In the genomic region with DNA sequence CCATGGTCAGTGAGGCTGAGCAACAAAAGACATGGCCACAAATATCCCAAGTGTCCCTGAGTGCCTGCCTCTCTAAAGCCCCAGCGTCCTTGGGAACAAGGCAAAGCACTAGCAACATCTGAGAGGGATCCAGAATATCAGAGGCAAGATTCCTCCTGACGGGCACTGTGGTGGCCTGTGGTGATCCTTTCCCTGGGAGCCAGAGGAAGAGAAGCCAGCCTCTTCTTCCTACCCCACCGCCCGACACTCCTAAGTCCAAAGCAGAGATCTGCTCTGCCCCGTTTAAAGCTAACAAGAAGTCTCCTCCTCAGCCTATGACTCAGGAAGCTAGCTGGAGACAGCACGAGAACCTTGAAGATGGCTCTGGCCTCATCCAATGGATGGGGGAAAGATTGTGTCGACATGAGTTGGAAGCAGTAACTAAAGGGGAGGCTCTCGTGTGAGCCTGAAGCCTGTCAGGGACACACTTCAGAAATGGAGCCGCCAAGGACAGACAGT, we compare ENCODE assay signal across 20 mouse cellular contexts. TPM values are rescaled to one million over a fixed set of nuclear protein-coding genes. Genes with fewer than 3 reads are reported as not detected.
DNase-seq lines count a peak whose midpoint lies in the region; ATAC-seq and TF ChIP-seq lines count a peak whose summit lies in the region.
"Had no signal": no experiment of that assay in that cellular context is flagged by ENCODE, and none has a peak within 500 bp of the region (broad histone marks: within the 10 kb centered on the region; RNA-seq: fewer than 3 reads in every experiment).

No protein-coding gene starts in this region.

- H3K36me3 ChIP-seq in hindbrain, embryonic 16.5 days (ENCODE audit: control insufficient read depth, insufficient read depth, low read length) = no peaks in the 10 kb centered on the region
- H3K36me3 ChIP-seq in hindbrain, embryonic 12.5 days = no peaks in the 10 kb centered on the region
- H3K36me3 ChIP-seq in intestine, postnatal 0 days (ENCODE audit: control insufficient read depth, insufficient read depth) = no peaks in the 10 kb centered on the region
- H3K36me3 ChIP-seq: hindbrain, embryonic 13.5 days; limb, embryonic 13.5 days; liver, embryonic 15.5 days had no signal

- WGBS in hindbrain, embryonic 16.5 days = 67% methylated on average over 9 of the region's 9 CpGs
- WGBS in hindbrain, embryonic 12.5 days = 75% methylated on average over 9 of the region's 9 CpGs
- WGBS in olfactory bulb, adult 2 months = 48% methylated on average over 9 of the region's 9 CpGs
- 68% methylated on average over 9 of the region's 9 CpGs for WGBS in intestine, postnatal 0 days

- H3K9me3 ChIP-seq in hindbrain, embryonic 16.5 days (ENCODE audit: control insufficient read depth, low read length) = no peaks in the 10 kb centered on the region
- no peaks in the 10 kb centered on the region for H3K9me3 ChIP-seq in hindbrain, embryonic 12.5 days (replicated peaks)
- no peaks in the 10 kb centered on the region for H3K9me3 ChIP-seq in intestine, postnatal 0 days (ENCODE audit: control insufficient read depth)
- H3K9me3 ChIP-seq: hindbrain, embryonic 13.5 days; limb, embryonic 13.5 days; liver, embryonic 15.5 days had no signal

- no peak overlapping the region for H3K27ac ChIP-seq in hindbrain, embryonic 16.5 days (ENCODE audit: low read depth, low read length)
- H3K27ac ChIP-seq in hindbrain, embryonic 12.5 days = no peak overlapping the region
- peak overlapping the region; percentile 1; the same call in 1 of the 2 replicates for H3K27ac ChIP-seq in olfactory bulb, adult 2 months (ENCODE audit: insufficient read depth, low read depth, low read length)
- no peak overlapping the region for H3K27ac ChIP-seq in intestine, postnatal 0 days (ENCODE audit: low read depth, low read length)
- H3K27ac ChIP-seq: limb, embryonic 13.5 days; liver, embryonic 15.5 days had no signal

- ATAC-seq in hindbrain, embryonic 16.5 days = no peak
- no peak for ATAC-seq in hindbrain, embryonic 12.5 days (ENCODE audit: low FRiP score)
- no peak for ATAC-seq in intestine, postnatal 0 days
- ATAC-seq: forebrain, embryonic 16.5 days had no signal

- H3K4me1 ChIP-seq in hindbrain, embryonic 16.5 days (ENCODE audit: control insufficient read depth, insufficient read depth, low read depth, low read length) = peaks cover 25% of the 10 kb centered on the region
- H3K4me1 ChIP-seq in hindbrain, embryonic 12.5 days = peaks cover 27% of the 10 kb centered on the region
- H3K4me1 ChIP-seq in olfactory bulb, adult 2 months (ENCODE audit: control insufficient read depth, insufficient read depth, low read length) = peaks cover 54% of the 10 kb centered on the region
- H3K4me1 ChIP-seq in intestine, postnatal 0 days (replicated peaks; ENCODE audit: control insufficient read depth, insufficient read depth, low read length) = no peaks in the 10 kb centered on the region
- H3K4me1 ChIP-seq: liver, embryonic 15.5 days had no signal

- peak; percentile 27 for DNase-seq in ovary, postnatal 36 days (ENCODE audit: low spot score)
- DNase-seq in ovary, postnatal 14 days (ENCODE audit: low spot score) = no peak
- DNase-seq in adrenal gland, postnatal 36 days = peak; percentile 55 to 72
- DNase-seq in layer of hippocampus, postnatal 25 days (ENCODE audit: extremely low spot score in 1 of 2, low spot score in 1 of 2) = no peak
- DNase-seq: cerebellum, postnatal 10 days; heart, adult 18-20 months; kidney, adult 2 months; kidney, postnatal 25 days; lung, postnatal 14 days; thymus, adult 18-20 months had no signal

- peak overlapping the region; percentile 80 for H3K4me2 ChIP-seq in hindbrain, embryonic 16.5 days (ENCODE audit: low read length)
- no peak overlapping the region for H3K4me2 ChIP-seq in hindbrain, embryonic 12.5 days (replicated peaks)
- no peak overlapping the region for H3K4me2 ChIP-seq in intestine, postnatal 0 days (replicated peaks; ENCODE audit: low read depth)
- H3K4me2 ChIP-seq: limb, embryonic 13.5 days; liver, embryonic 15.5 days had no signal

- H3K4me3 ChIP-seq in hindbrain, embryonic 16.5 days (ENCODE audit: low read length) = no peak overlapping the region
- no peak overlapping the region for H3K4me3 ChIP-seq in hindbrain, embryonic 12.5 days
- no peak overlapping the region; the same call in 1 of the 2 replicates for H3K4me3 ChIP-seq in olfactory bulb, adult 2 months (ENCODE audit: insufficient read depth, low read depth, low read length)
- no peak overlapping the region for H3K4me3 ChIP-seq in intestine, postnatal 0 days (ENCODE audit: low read depth, low read length)
- H3K4me3 ChIP-seq: erythroblast, embryonic 14.5 days; limb, embryonic 13.5 days; liver, embryonic 15.5 days had no signal

- no peak overlapping the region for H3K9ac ChIP-seq in hindbrain, embryonic 16.5 days (ENCODE audit: low read depth, low read length)
- no peak overlapping the region for H3K9ac ChIP-seq in hindbrain, embryonic 12.5 days
- no peak overlapping the region for H3K9ac ChIP-seq in intestine, postnatal 0 days (ENCODE audit: low read depth, low read length)
- H3K9ac ChIP-seq: hindbrain, embryonic 13.5 days; limb, embryonic 13.5 days; liver, embryonic 15.5 days had no signal

- no peaks in the 10 kb centered on the region for H3K27me3 ChIP-seq in hindbrain, embryonic 16.5 days (replicated peaks; ENCODE audit: control insufficient read depth, insufficient read depth, low read length)
- peaks cover 49% of the 10 kb centered on the region for H3K27me3 ChIP-seq in hindbrain, embryonic 12.5 days
- peaks cover 55% of the 10 kb centered on the region for H3K27me3 ChIP-seq in intestine, postnatal 0 days (replicated peaks; ENCODE audit: control insufficient read depth, insufficient read depth, low read length)

- TF ChIP-seq POLR2A in olfactory bulb, adult 2 months (IDR thresholded peaks at IDR 0.05; ENCODE audit: insufficient read depth, low read depth, low read length) = no peak

- no peak for TF ChIP-seq CTCF in olfactory bulb, adult 2 months (IDR thresholded peaks at IDR 0.05; ENCODE audit: insufficient read depth, low read depth, low read length)
- no peak for TF ChIP-seq CTCF in intestine, postnatal 0 days (IDR thresholded peaks at IDR 0.05; ENCODE audit: low read depth)

RNA-seq across cellular contexts. Expression of a gene that starts 3.1 kb away (rescaled TPM):
- polyA plus RNA-seq in hindbrain, embryonic 16.5 days (2015; fragmentation: Nextera tagmentation; extraction: Ambion mirVana) = 7.9 and 16.6 TPM in 2 replicates
- 5.6 TPM in 2 replicates for polyA plus RNA-seq in hindbrain, embryonic 12.5 days (2016; fragmentation: Nextera tagmentation; extraction: Ambion mirVana)
- 100 to 1,000 TPM; 171 to 180 TPM for total RNA-seq in adrenal gland, postnatal 36 days (2021)
- polyA plus RNA-seq in olfactory bulb, adult 2 months (2012; ENCODE audit: insufficient read depth, insufficient read length, low replicate concordance, missing spikeins) = not detected in 2 replicates
- polyA plus RNA-seq in intestine, postnatal 0 days (2015; fragmentation: Nextera tagmentation; extraction: Ambion mirVana) = 0.53 and 0.55 TPM in 2 replicates
- 10 to 100 TPM; 42.6 to 47.9 TPM for total RNA-seq in layer of hippocampus, postnatal 25 days (2021)
- total RNA-seq: megakaryocyte-erythroid progenitor cell, adult 5-6 weeks had no signal
- polyA plus RNA-seq: erythroblast, embryonic 14.5 days had no signal

Comparison
In these comparisons a context has a peak if more than half of its experiments do, and no peak if none do; other contexts are left out.
1. DNase-seq: peak in ovary, postnatal 36 days (single experiment) and adrenal gland, postnatal 36 days (2 of 2); none in ovary, postnatal 14 days (single experiment) and layer of hippocampus, postnatal 25 days (0 of 2).